Mouse (Mus musculus): ENCODE data around the gene Nhs. TPM values are rescaled to one million over a fixed set of nuclear protein-coding genes. Genes with fewer than 3 reads are reported as not detected.

Nhs gene
- total and polyA plus RNA-seq, 3 experiments = 0.04 to 0.30 (median 0.12) TPM

DNA sequence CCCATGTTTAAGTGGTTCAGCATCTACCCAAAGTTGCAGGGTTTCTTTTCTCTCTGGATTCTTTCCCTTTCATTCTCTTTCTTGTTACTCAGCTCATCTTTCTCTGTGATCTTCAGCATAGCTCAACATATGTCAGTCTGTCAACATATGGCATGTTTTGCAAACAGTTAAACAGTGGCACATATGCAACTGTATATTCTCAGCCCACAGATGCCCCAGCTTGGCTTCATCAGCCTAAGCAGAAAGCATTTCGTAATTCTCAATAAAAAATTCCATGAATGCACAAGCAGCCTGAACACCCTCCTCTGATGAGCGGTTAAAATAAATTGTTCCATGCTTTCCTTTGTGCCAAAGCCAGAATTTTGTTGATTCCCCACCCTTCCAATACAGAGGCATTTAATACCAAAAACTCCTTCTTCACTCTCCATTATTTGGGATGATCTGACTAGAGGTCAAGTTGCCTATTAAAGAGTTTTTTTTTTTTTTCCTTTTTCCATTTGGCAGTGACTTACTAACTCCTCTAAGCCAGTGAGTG, 46.9 kb upstream of the Nhs start:
- H3K27me3 ChIP-seq (replicated peaks) = no peaks in the 10 kb centered on the region
- TF ChIP-seq UBTF (IDR thresholded peaks at IDR 0.05; ENCODE audit: low read depth, low read length) (no peak), RCOR1 (conservative IDR thresholded peaks at IDR 0.05; ENCODE audit: low read depth, low read length) (no peak), TBP (conservative IDR thresholded peaks at IDR 0.05; ENCODE audit: low read depth, low read length) (no peak), HCFC1 (IDR thresholded peaks at IDR 0.05; ENCODE audit: low read depth, low read length) (no peak)
- no peak overlapping the region for H3K9ac ChIP-seq (ENCODE audit: insufficient read depth, low read depth)
- H3K36me3 ChIP-seq (replicated peaks in 1 of 2; ENCODE audit: control insufficient read depth in 1 of 2, insufficient read depth in 1 of 2, low read length in 1 of 2) = no peaks in the 10 kb centered on the region
- H3K9me3 ChIP-seq (replicated peaks; ENCODE audit: low read length) = no peaks in the 10 kb centered on the region
- H3K4me2 ChIP-seq (ENCODE audit: insufficient read depth, low read depth, poor library complexity, severe bottlenecking) = no peak overlapping the region
- no peaks in the 10 kb centered on the region for H3K79me2 ChIP-seq (replicated peaks; ENCODE audit: control insufficient read depth, extremely low read depth, insufficient read depth, poor library complexity, severe bottlenecking)
- H3K27ac ChIP-seq (ENCODE audit: insufficient read depth, low read depth) = no peak overlapping the region
- in situ Hi-C loops (cut with MboI; ENCODE audit: low pct_ligation_motif_present, low pct_unique_long_range_greater_than_20kb, low sequenced_read_pairs) (no loop called here), dilution Hi-C loops (cut with MboI; ENCODE audit: extremely low pct_ligation_motif_present, extremely low pct_unique_long_range_greater_than_20kb, low sequenced_read_pairs) (no loop called here)
- H3K4me3 ChIP-seq (replicated peaks in 1 of 3; ENCODE audit: low read depth in 2 of 3, low read length in 2 of 3, poor library complexity in 1 of 3) = no peak overlapping the region
- H3K4me1 ChIP-seq (ENCODE audit: control insufficient read depth in 1 of 2, insufficient read depth in 2 of 2) = no peaks in the 10 kb centered on the region
- DNase-seq (ENCODE audit: extremely low read depth) = no peak

DNA sequence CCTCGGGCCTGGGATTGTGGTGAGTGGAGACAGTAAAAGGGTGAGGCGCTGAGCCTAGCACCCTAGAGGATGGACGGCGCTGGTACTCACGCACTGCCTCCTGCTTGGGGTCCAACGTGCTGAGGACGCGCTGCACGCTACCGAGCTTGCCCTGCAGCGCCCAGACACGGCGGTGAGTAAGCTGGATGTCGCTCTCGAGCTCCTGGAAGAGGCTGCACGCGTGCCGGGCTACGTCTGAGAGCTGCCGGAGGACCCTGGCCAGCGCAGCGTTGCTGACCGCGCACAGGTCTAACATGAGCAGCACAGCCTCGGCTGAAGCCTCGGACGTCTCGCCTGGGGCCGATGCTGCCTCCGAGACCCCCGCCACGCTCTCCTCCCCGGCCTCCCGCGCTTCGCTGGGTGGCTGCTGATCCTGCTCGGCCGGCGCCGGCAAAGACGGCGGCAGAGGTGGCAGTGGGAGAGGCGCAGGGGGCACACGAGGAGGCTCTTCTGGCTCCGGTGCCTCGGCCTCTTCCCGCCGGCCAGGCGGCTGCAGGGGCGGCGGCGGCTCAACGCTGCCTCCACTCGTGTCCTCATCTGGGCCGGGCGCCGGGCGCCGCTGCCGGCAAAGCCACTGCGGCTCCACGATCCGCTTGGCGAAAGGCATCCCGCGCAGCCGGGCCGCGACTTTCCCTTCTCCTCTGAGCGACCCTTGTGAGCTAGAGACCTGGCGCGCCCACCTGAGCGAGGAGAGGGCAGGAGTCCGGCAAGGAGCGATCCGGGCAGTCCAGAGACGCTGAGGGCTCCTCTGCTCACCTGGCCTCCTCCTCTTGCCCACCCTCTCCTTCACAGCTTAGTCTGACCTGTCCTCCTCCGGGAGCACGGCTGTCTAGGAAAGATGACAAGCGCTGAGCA, 540 bp downstream of the Nhs start:
- H3K9ac ChIP-seq (ENCODE audit: insufficient read depth, low read depth) = no peak overlapping the region

DNA sequence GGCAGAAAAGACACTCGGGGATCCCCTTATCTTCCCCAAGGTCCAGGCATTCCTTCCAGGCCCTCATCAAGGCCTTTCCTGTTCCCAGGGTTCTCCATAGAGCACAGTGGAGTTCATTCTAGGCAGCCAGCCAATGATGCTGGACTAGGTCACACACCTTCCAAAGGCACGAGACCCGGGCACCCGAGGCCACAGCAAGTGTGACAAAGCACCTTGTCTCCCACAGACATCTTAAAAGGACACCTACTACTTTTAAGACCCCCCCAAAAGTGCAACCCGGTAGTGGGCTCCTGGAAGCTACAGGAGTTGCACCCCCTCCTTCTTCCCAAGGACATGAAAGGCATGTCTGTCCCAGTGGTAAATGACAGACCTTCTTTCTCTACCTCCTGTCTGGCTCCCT, 1.4 kb downstream of the Nhs start:
- Histone ChIP-seq H3K36me3 (replicated peaks in 1 of 2; ENCODE audit: control insufficient read depth in 1 of 2, insufficient read depth in 1 of 2, low read length in 1 of 2) (no peaks in the 10 kb centered on the region), H3K27ac (ENCODE audit: insufficient read depth, low read depth) (no peak overlapping the region), H3K9me3 (replicated peaks; ENCODE audit: low read length) (no peaks in the 10 kb centered on the region), H3K4me2 (ENCODE audit: insufficient read depth, low read depth, poor library complexity, severe bottlenecking) (no peak overlapping the region), H3K4me1 (ENCODE audit: control insufficient read depth in 1 of 2, insufficient read depth in 2 of 2) (no peaks in the 10 kb centered on the region), H3K4me3 (replicated peaks in 1 of 3; ENCODE audit: low read depth in 2 of 3, low read length in 2 of 3, poor library complexity in 1 of 3) (no peak overlapping the region), H3K9ac (ENCODE audit: insufficient read depth, low read depth) (no peak overlapping the region), H3K79me2 (replicated peaks; ENCODE audit: control insufficient read depth, extremely low read depth, insufficient read depth, poor library complexity, severe bottlenecking) (no peaks in the 10 kb centered on the region), H3K27me3 (replicated peaks) (no peaks in the 10 kb centered on the region)
- no peak for TF ChIP-seq MAX (IDR thresholded peaks at IDR 0.05; ENCODE audit: low read length)
- TF ChIP-seq CHD1 (IDR thresholded peaks at IDR 0.05; ENCODE audit: low read depth, low read length) = no peak
- no peak for TF ChIP-seq KAT2A (IDR thresholded peaks at IDR 0.05; ENCODE audit: insufficient replicate concordance, low read length)
- no peak for TF ChIP-seq NELFE (IDR thresholded peaks at IDR 0.05; ENCODE audit: low read depth, low read length)
- no peak for TF ChIP-seq USF2 (conservative IDR thresholded peaks at IDR 0.05; ENCODE audit: low read depth, low read length)
- TF ChIP-seq JUN (IDR thresholded peaks at IDR 0.05; ENCODE audit: insufficient read depth, low read depth, low read length) = no peak
- no peak for TF ChIP-seq JUND (conservative IDR thresholded peaks at IDR 0.05; ENCODE audit: low read depth, low read length)
- in situ Hi-C loops (cut with MboI; ENCODE audit: low pct_ligation_motif_present, low pct_unique_long_range_greater_than_20kb, low sequenced_read_pairs) (no loop called here), dilution Hi-C loops (cut with MboI; ENCODE audit: extremely low pct_ligation_motif_present, extremely low pct_unique_long_range_greater_than_20kb, low sequenced_read_pairs) (no loop called here)
- DNase-seq (ENCODE audit: extremely low read depth) = no peak

More for the DNA sequence above, 540 bp downstream of the Nhs start:
- no peak overlapping the region for H3K4me2 ChIP-seq (ENCODE audit: insufficient read depth, low read depth, poor library complexity, severe bottlenecking)
- in situ Hi-C loops (cut with MboI; ENCODE audit: low pct_ligation_motif_present, low pct_unique_long_range_greater_than_20kb, low sequenced_read_pairs) (no loop called here), dilution Hi-C loops (cut with MboI; ENCODE audit: extremely low pct_ligation_motif_present, extremely low pct_unique_long_range_greater_than_20kb, low sequenced_read_pairs) (no loop called here)
- no peaks in the 10 kb centered on the region for H3K27me3 ChIP-seq (replicated peaks)
- H3K4me3 ChIP-seq (replicated peaks in 1 of 3; ENCODE audit: low read depth in 2 of 3, low read length in 2 of 3, poor library complexity in 1 of 3) = no peak overlapping the region
- H3K79me2 ChIP-seq (replicated peaks; ENCODE audit: control insufficient read depth, extremely low read depth, insufficient read depth, poor library complexity, severe bottlenecking) = no peaks in the 10 kb centered on the region
- no peak overlapping the region for H3K27ac ChIP-seq (ENCODE audit: insufficient read depth, low read depth)
- no peaks in the 10 kb centered on the region for H3K9me3 ChIP-seq (replicated peaks; ENCODE audit: low read length)
- H3K36me3 ChIP-seq (replicated peaks in 1 of 2; ENCODE audit: control insufficient read depth in 1 of 2, insufficient read depth in 1 of 2, low read length in 1 of 2) = no peaks in the 10 kb centered on the region
- H3K4me1 ChIP-seq (ENCODE audit: control insufficient read depth in 1 of 2, insufficient read depth in 2 of 2) = no peaks in the 10 kb centered on the region
- TF ChIP-seq ZKSCAN1 (IDR thresholded peaks at IDR 0.05; ENCODE audit: borderline replicate concordance, low read depth, low read length) = no peak
- TF ChIP-seq E2F4 (IDR thresholded peaks at IDR 0.05; ENCODE audit: insufficient replicate concordance, low read depth, low read length) = no peak
- no peak for TF ChIP-seq HCFC1 (IDR thresholded peaks at IDR 0.05; ENCODE audit: low read depth, low read length)
- TF ChIP-seq USF2 (conservative IDR thresholded peaks at IDR 0.05; ENCODE audit: low read depth, low read length) = no peak
- TF ChIP-seq MAFK (IDR thresholded peaks at IDR 0.05; ENCODE audit: insufficient replicate concordance, low read length) = no peak
- TF ChIP-seq RAD21 (IDR thresholded peaks at IDR 0.05; ENCODE audit: low read depth, low read length) = no peak
- TF ChIP-seq POLR2A (IDR thresholded peaks at IDR 0.05; ENCODE audit: low read depth, low read length) = no peak
- TF ChIP-seq SMC3 (IDR thresholded peaks at IDR 0.05; ENCODE audit: low read depth, low read length) = no peak
- no peak for TF ChIP-seq IRF4 (IDR thresholded peaks at IDR 0.05; ENCODE audit: low read depth, low read length)
- TF ChIP-seq TCF12 (IDR thresholded peaks at IDR 0.05; ENCODE audit: low read depth, low read length) = no peak
- no peak for TF ChIP-seq CHD2 (IDR thresholded peaks at IDR 0.05; ENCODE audit: low read length)
- TF ChIP-seq ZNF384 (IDR thresholded peaks at IDR 0.05; ENCODE audit: low read depth, low read length) = no peak
- no peak for TF ChIP-seq PAX5 (IDR thresholded peaks at IDR 0.05; ENCODE audit: low read length)
- no peak for TF ChIP-seq GABPA (IDR thresholded peaks at IDR 0.05; ENCODE audit: insufficient replicate concordance, low read depth, low read length)
- DNase-seq (ENCODE audit: extremely low read depth) = no peak
